Mouse (Mus musculus) heart, adult 18-20 months (tissue): ENCODE results near the gene Ptpn1. TPM values are rescaled to one million over a fixed set of nuclear protein-coding genes. Genes with fewer than 3 reads are reported as not detected.

ENCODE experiments used
- DNase-seq, 2 experiments: peaks; one replicate each; pipeline ENCODE4 v3.0.0; 2021 to 2022; ENCODE audit warnings: mixed read lengths in 1 of 2
- total RNA-seq, 2 experiments: library from RNA; stranded (reverse); gene quantifications; 2 replicates each; pipeline ENCODE4 v1.2.3; 2021

Gene Ptpn1
- total RNA-seq, 2 experiments from 2014 or later: 16.4 to 19.8 TPM

- no peak for DNase-seq
Measured at GRCm38 (mm10) chr2:167947251-167947650, 15.4 kb downstream of the Ptpn1 start.

- no peak for DNase-seq
Measured at GRCm38 (mm10) chr2:167948047-167948446, 16.2 kb downstream of the Ptpn1 start.

GRCm38 (mm10) chr2:167948557-167948956 lies 16.7 kb downstream of the Ptpn1 start:
- no peak for DNase-seq

GRCm38 (mm10) chr2:167949250-167949649 lies 17.4 kb downstream of the Ptpn1 start:
- DNase-seq: peak; percentile 35 to 71

GRCm38 (mm10) chr2:167949808-167950207 lies 18.0 kb downstream of the Ptpn1 start:
- no peak for DNase-seq

GRCm38 (mm10) chr2:167950681-167951080 lies 18.8 kb downstream of the Ptpn1 start:
- no peak for DNase-seq

GRCm38 (mm10) chr2:167951301-167952211 lies 19.7 kb downstream of the Ptpn1 start:
- DNase-seq: peak in 1 of 2 experiments; percentile 47

- DNase-seq: no peak
Measured at GRCm38 (mm10) chr2:167953819-167954218, 22.0 kb downstream of the Ptpn1 start.

- DNase-seq: no peak
Measured at GRCm38 (mm10) chr2:167954928-167955327, 23.1 kb downstream of the Ptpn1 start.

GRCm38 (mm10) chr2:167957539-167957938 lies 25.7 kb downstream of the Ptpn1 start:
- no peak for DNase-seq

- DNase-seq: peak; percentile 58 to 64
Measured at GRCm38 (mm10) chr2:167958082-167958788, 26.4 kb downstream of the Ptpn1 start.

- DNase-seq: peak; percentile 92 to 94
Measured at GRCm38 (mm10) chr2:167958843-167959242, 27.0 kb downstream of the Ptpn1 start.

- DNase-seq: peak in 1 of 2 experiments; percentile 52
Measured at GRCm38 (mm10) chr2:167959384-167959911, 27.6 kb downstream of the Ptpn1 start.

GRCm38 (mm10) chr2:167959996-167960395 lies 28.1 kb downstream of the Ptpn1 start:
- DNase-seq: no peak

- no peak for DNase-seq
Measured at GRCm38 (mm10) chr2:167960584-167960983, 28.7 kb downstream of the Ptpn1 start.

- peak in 1 of 2 experiments; percentile 47 for DNase-seq
Measured at GRCm38 (mm10) chr2:167962347-167962746, 30.5 kb downstream of the Ptpn1 start.

GRCm38 (mm10) chr2:167963176-167963575 lies 31.3 kb downstream of the Ptpn1 start:
- DNase-seq: no peak

- no peak for DNase-seq
Measured at GRCm38 (mm10) chr2:167963778-167964300, 32.0 kb downstream of the Ptpn1 start.

GRCm38 (mm10) chr2:167964320-167964719 lies 32.5 kb downstream of the Ptpn1 start:
- DNase-seq: no peak

GRCm38 (mm10) chr2:167965911-167966310 lies 34.1 kb downstream of the Ptpn1 start:
- no peak for DNase-seq

- DNase-seq: no peak
Measured at GRCm38 (mm10) chr2:167968504-167968903, 36.6 kb downstream of the Ptpn1 start.

- no peak for DNase-seq
Measured at GRCm38 (mm10) chr2:167969851-167970541, 38.1 kb downstream of the Ptpn1 start.
